Mouse (Mus musculus) liver, adult 2 months (tissue): ENCODE measurements around the gene Plcb1. TPM values are rescaled to one million over a fixed set of nuclear protein-coding genes. Genes with fewer than 3 reads are reported as not detected.

Source experiments
- DNase-seq: peaks from one replicate; pipeline ENCODE4 v3.0.0-alpha.2; 2011; ENCODE audit warnings: low read depth, low spot score; ENCODE audit errors: extremely low read depth
- H3K27ac ChIP-seq: fragments of 200-500 bp; replicated peaks from 2 replicates; pipeline ENCODE4 v1.5.1; 2012; ENCODE audit warnings: low read depth, mild to moderate bottlenecking, control low read depth, inconsistent platforms, low read length; ENCODE audit not compliant: insufficient read depth
- H3K27me3 ChIP-seq: fragments of 200-500 bp; 2 replicates; pipeline ENCODE4 v1.6.1; 2012; ENCODE audit warnings: mild to moderate bottlenecking, moderate library complexity, low read length, inconsistent platforms; ENCODE audit not compliant: control insufficient read depth, insufficient read depth
- H3K36me3 ChIP-seq: fragments of 200-500 bp; 2 replicates; pipeline ENCODE4 v1.6.1; 2012; ENCODE audit warnings: low read length, inconsistent platforms; ENCODE audit not compliant: control insufficient read depth, insufficient read depth
- H3K4me1 ChIP-seq: fragments of 200-500 bp; 2 replicates; pipeline ENCODE4 v1.6.1; 2011; ENCODE audit warnings: low read length; ENCODE audit not compliant: control insufficient read depth, insufficient read depth
- H3K4me3 ChIP-seq: fragments of 200-500 bp; 2 replicates; pipeline ENCODE4 v1.5.1; 2011; ENCODE audit warnings: low read depth, mild to moderate bottlenecking, control low read depth, low read length, moderate library complexity; ENCODE audit not compliant: insufficient read depth
- H3K79me2 ChIP-seq: fragments of 200-500 bp; 2 replicates; pipeline ENCODE4 v1.6.1; 2012; ENCODE audit warnings: inconsistent platforms, mild to moderate bottlenecking, low read length, moderate library complexity; ENCODE audit not compliant: control insufficient read depth, insufficient read depth
- H3K9ac ChIP-seq: fragments of 200-500 bp; 2 replicates; pipeline ENCODE4 v1.6.1; 2012; ENCODE audit warnings: low read depth, mild to moderate bottlenecking, control low read depth, inconsistent platforms, low read length
- CTCF ChIP-seq: fragments of 200-500 bp; IDR thresholded peaks from 2 replicates; pipeline ENCODE4 v1.5.1; 2011; ENCODE audit warnings: low read depth, low read length, control low read depth
- POLR2A ChIP-seq: fragments of 200-500 bp; IDR thresholded peaks from 2 replicates; pipeline ENCODE4 v1.6.1; 2011; ENCODE audit warnings: low read length, control low read depth; ENCODE audit not compliant: insufficient read depth; ENCODE audit errors: extremely low read depth
- WGBS: fragments of 180-500 bp; shearing (Covaris S2); methylation state at CpG from one replicate; pipeline ENCODE4 v1.1.7; 2018; 5-methylcytosine and 5-hydroxymethylcytosine counted together
- polyA plus RNA-seq: library from polyadenylated mRNA; depleted of rRNA; stranded (reverse); fragments of >200 nt; gene quantifications from 2 replicates; pipeline ENCODE4 v1.2.3, GENCODE M21; 2012
- total RNA-seq: library from RNA; depleted of rRNA; stranded (reverse); fragments of >200 nt; gene quantifications from 2 replicates; pipeline ENCODE4 v1.2.3, GENCODE M21; 2014

Gene Plcb1
- total and polyA plus RNA-seq, 2 experiments = 0.88 to 15.4 TPM

- Histone ChIP-seq H3K9ac (no peak overlapping the region), H3K36me3 (no peaks in the 10 kb centered on the region), H3K27ac (no peak overlapping the region), H3K4me1 (no peaks in the 10 kb centered on the region), H3K4me3 (no peak overlapping the region), H3K27me3 (no peaks in the 10 kb centered on the region), H3K79me2 (no peaks in the 10 kb centered on the region)
- no peak for DNase-seq
- WGBS = 73% methylated on average over 5 of the region's 5 CpGs
- no peak for TF ChIP-seq CTCF
- no peak for TF ChIP-seq POLR2A
These were observed 6.0 kb upstream of the Plcb1 start for GRCm38 (mm10) chr2:134779826-134780225.

GRCm38 (mm10) chr2:134780316-134780715, 5.6 kb upstream of the Plcb1 start:
- no peaks in the 10 kb centered on the region for H3K79me2 ChIP-seq
- H3K9ac ChIP-seq = no peak overlapping the region
- no peak overlapping the region for H3K27ac ChIP-seq
- H3K4me3 ChIP-seq = no peak overlapping the region
- H3K4me1 ChIP-seq = no peaks in the 10 kb centered on the region
- no peaks in the 10 kb centered on the region for H3K36me3 ChIP-seq
- DNase-seq = no peak
- TF ChIP-seq CTCF (no peak), POLR2A (no peak)
- H3K27me3 ChIP-seq = no peaks in the 10 kb centered on the region

- H3K4me1 ChIP-seq = peaks cover 2% of the 10 kb centered on the region; the same call in 1 of the 2 replicates
- TF ChIP-seq CTCF (no peak), POLR2A (no peak)
- 9% methylated on average over 6 of the region's 6 CpGs for WGBS
- peak overlapping the region; percentile 76 for H3K27ac ChIP-seq
- DNase-seq = no peak
- no peaks in the 10 kb centered on the region for H3K27me3 ChIP-seq
- peak overlapping the region; percentile 87 for H3K9ac ChIP-seq
- peaks cover 5% of the 10 kb centered on the region; the same call in 1 of the 2 replicates for H3K79me2 ChIP-seq
- H3K4me3 ChIP-seq = peak overlapping the region; percentile 75
- no peaks in the 10 kb centered on the region for H3K36me3 ChIP-seq
These were observed 986 bp downstream of the Plcb1 start for GRCm38 (mm10) chr2:134786856-134787250.

- Histone ChIP-seq H3K27me3 (no peaks in the 10 kb centered on the region), H3K9ac (peak overlapping the region; percentile 87), H3K4me3 (peak overlapping the region; percentile 75; the same call in 1 of the 2 replicates), H3K27ac (peak overlapping the region; percentile 76; the same call in 1 of the 2 replicates), H3K79me2 (peaks cover 5% of the 10 kb centered on the region; the same call in 1 of the 2 replicates), H3K36me3 (no peaks in the 10 kb centered on the region), H3K4me1 (peaks cover 2% of the 10 kb centered on the region; the same call in 1 of the 2 replicates)
- TF ChIP-seq POLR2A (no peak), CTCF (no peak)
- DNase-seq = peak; percentile 82
- 38% methylated on average over 12 of the region's 12 CpGs for WGBS
These were observed 1.6 kb downstream of the Plcb1 start for GRCm38 (mm10) chr2:134787336-134788095.

GRCm38 (mm10) chr2:134792926-134793325, 7.1 kb downstream of the Plcb1 start:
- H3K36me3 ChIP-seq = no peaks in the 10 kb centered on the region
- H3K4me3 ChIP-seq = no peak overlapping the region
- H3K9ac ChIP-seq = no peak overlapping the region
- H3K79me2 ChIP-seq = peaks cover 20% of the 10 kb centered on the region
- TF ChIP-seq CTCF = no peak
- TF ChIP-seq POLR2A = no peak
- peaks cover 4% of the 10 kb centered on the region; the same call in 1 of the 2 replicates for H3K4me1 ChIP-seq
- H3K27me3 ChIP-seq = no peaks in the 10 kb centered on the region
- WGBS = 39% methylated on average over 7 of the region's 7 CpGs
- no peak overlapping the region for H3K27ac ChIP-seq
- DNase-seq = no peak

- H3K27ac ChIP-seq = no peak overlapping the region
- H3K4me1 ChIP-seq = peaks cover 3% of the 10 kb centered on the region
- DNase-seq = peak; percentile 92
- TF ChIP-seq POLR2A (no peak), CTCF (no peak)
- H3K79me2 ChIP-seq = peaks cover 20% of the 10 kb centered on the region
- 0 out of 2 replicates have a peak overlapping the region, but pooled peaks have one; percentile 31 for H3K4me3 ChIP-seq
- 8% methylated on average over 1 of the region's 1 CpGs for WGBS
- H3K27me3 ChIP-seq = no peaks in the 10 kb centered on the region
- no peak overlapping the region for H3K9ac ChIP-seq
- H3K36me3 ChIP-seq = no peaks in the 10 kb centered on the region
These were observed 14.4 kb downstream of the Plcb1 start for GRCm38 (mm10) chr2:134800226-134800625.
